Mouse (Mus musculus): ENCODE measurements around the gene Cbr3.

Cbr3 gene

DNA sequence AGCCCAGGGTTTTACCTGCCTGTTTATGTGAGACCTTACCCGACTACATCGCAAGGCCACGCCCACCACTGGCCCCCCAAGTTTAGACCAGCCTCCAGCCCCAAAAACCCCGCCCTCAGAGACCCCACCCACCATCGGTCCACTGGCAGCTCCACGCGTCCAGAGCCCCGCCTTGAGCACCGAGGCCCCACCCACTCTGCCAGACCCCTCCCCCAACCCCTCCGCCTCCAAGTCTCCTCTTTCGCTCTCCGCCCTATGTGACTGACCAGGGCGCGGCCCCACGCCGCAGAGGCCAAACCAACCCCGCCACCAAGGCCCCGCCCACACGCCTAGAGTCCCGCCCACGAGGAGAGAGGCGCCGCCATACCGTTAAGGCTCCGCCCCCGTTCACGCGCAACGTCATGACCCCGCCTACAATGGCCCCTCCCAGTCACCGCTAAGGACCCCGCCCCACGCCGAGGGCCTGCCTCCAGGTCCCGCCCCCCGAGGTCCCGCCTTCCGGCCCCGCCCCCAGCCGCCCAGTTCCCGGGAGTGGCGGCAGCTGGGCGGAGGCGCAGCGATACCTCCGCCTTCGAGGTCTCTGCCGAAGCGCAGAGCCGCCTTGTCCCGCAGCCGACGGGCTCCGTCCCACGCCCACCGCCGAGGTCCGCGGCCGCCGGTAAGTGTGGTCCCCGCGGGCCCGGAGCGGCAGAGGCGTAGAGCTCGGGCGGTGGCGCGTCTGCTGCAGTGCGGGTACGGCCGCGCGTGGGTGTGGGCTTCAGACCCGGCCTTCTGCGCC is 28.6 kb downstream of the Cbr3 start, which contains the start of gene Dop1b:
TSS of gene Dop1b (plus strand) at position 494 of the 778 bp plus-strand sequence.
- peak; percentile 99 for DNase-seq (ENCODE audit: low spot score)

DNA sequence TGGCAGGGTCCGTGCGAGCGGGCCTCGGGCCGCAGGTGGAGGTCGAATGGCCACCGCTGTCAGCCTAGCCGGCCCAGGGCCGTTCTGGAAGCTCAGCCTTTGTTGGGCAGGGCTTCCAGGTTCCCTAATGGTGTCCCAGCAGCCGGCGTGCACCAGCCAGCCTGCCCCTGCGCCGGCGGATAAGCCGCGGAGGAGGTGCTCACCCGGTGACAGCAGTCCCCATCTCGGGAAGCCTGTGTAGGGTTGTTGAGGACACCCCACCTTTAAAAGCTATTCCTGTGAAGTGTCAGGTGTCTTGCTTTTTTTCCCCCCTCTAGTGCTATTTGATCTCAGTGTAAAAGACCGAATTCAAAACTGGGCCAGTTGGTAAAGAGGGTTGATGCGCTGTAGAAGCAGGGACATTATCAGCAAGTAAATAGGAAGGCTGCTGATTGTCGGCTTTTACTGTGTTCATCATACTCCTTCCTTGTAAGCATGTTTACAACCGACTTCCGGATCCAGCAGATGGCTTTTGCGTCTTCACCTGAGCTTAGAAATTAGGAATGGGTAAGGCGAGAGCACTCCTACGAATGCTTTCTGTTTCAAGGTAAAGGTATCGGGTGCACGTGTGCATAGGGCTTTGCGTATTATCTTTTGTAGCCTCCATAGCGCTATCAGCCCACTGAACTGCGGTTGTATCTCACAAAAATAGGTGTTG is 29.3 kb downstream of the Cbr3 start:
- peak; percentile 66 for DNase-seq (ENCODE audit: low spot score)

DNA sequence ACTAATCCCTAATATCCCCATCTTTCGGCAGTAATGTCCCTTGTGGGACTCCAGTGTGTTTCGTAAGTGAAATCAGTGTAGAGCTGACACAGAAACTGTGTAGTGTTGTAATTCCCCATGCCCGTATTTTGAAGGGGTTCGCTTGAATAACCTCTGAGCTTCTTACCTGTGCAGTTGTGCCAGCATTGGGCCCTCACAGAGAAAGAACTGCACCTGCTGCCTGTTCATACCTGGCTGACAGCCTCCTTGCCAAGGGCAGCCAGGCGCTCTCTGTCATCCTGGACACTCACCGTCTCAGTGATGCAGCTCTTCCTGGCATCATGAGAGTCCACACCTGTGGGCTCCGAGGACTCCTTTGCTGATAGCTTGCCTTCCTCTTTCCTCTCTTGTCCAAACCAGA is 30.0 kb downstream of the Cbr3 start:
- DNase-seq (ENCODE audit: low spot score): no peak

DNA sequence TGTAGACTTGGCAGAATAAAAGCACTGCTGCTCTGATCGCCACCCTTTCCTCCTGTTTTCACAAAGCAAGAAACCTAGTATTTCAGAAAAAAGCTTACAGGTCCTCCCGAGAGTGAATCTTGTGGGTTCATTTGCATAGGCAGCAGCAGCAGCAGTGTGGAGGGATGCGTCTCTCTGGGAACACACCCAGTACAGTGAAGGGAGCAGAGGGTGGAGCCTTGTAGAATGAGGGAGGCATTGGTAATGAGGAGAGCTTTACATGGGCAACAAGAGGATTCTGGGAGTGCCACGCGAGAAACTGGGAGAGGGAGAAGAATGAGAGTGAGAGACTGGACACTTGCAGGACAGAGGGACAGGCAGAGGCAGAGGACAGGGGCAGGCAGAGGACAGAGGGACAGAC is 31.4 kb downstream of the Cbr3 start:
- DNase-seq (ENCODE audit: low spot score): peak; percentile 19

DNA sequence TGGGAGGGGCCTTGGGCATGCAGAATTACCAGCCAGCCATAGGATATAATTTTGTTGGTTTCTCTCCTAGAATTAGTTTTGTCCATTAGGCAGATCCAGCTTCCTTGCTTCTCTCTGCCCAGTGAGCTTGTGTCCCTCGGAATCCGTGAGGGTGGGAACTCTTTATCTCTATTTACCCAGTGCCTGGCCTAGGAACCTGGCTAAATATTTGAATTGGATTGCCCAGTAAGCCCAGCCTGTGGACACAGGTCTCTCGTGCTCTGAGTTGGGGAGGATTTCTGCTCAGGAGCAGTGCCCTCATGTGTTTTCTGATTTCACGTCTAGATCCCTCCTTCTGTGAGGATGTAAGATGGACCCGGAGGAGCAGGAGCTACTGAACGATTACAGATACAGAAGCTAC is 32.8 kb downstream of the Cbr3 start:
- no peak for DNase-seq (ENCODE audit: low spot score)

DNA sequence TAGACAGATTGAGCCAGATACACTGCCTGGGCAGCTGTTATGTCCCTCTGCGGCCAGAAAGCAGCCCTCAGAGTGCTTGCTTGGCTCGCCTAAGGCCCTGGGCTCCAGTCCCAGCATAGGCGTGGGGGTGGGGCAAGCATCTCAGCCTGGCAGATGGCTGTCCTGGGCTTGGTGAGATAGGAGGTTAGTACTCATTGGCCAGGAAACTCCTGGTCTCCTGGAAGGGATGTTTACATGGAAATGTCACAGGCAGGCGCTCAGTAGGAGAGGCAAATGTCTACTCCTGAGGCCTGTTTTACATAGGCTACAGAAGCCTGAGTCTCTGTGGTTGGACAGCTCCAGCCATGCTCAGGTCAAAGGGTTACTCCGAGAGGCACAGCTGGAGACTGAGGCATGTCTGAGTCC is 34.3 kb downstream of the Cbr3 start:
- DNase-seq (ENCODE audit: low spot score): peak; percentile 59

DNA sequence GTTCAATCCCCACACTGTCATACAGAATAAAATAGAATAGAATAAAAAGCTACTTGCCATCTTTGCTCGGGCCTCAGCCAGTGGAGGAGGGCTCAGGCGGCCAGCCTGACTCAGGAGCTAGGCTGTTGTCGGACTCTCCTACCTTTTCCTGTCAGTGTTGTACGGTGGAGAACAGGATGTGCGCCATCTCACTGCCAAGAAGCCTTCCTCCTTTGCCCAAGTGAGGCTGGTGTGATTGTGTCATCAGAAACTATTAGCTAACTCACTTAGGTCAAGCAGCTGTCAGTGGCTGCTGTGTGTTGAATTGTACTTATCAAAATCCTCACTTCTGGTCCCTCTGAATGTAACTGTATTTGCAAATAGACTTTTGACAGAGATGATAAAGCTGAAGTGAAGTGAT is 38.8 kb downstream of the Cbr3 start:
- no peak for DNase-seq (ENCODE audit: low spot score)

DNA sequence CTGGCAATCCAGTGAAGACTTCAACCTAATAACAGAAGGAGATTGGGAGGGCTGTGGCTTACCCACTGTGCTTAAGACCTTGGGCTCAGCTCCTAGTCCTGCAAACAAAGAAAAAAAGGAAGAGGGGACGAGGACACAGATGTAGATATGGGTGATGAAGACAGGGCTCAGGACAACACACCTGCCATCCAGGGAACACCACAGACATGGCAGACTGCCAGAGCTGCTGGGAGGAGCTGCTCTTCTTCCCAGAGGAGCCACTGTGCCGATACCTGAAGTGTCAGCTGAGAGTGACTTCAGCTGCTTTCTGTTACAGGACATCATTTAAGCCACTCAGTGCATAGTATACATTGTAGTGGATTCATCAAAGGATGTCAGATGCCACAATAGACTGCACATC is 39.5 kb downstream of the Cbr3 start:
- DNase-seq (ENCODE audit: low spot score): no peak

DNA sequence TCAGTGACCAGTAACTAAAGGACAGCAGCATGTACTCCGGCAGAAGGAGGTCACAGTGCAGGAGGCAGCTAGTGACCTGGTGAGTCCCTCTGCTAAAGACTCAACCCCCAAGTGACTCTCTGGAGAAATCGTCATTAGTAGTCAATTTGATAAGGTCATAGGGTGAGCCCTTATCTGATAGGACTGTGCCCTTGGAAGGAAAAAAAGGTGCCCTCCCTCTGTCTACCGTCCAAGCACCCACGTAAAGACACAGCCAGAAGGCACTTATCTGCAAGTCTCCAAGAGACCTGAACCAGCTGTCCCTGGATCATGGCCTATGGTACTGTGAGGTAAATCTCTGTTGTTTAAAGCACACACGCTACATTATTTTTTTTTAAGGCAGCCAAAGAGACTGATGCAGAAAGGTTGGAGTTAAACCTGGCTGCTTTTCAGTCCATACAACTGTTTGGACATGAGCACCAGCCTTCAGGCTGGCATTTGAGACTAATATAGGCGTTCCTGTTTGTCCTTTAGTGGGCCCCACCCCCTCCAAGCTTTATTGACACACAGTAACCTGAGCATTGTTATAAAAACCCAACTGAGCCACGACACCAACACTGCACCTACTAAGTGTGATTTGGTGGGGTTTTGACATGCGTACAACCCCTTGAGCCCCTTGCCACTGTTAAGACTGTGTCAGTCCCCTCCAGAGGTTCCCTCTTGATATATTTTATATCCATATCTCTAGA is 42.6 kb downstream of the Cbr3 start:
- DNase-seq (ENCODE audit: low spot score): no peak

DNA sequence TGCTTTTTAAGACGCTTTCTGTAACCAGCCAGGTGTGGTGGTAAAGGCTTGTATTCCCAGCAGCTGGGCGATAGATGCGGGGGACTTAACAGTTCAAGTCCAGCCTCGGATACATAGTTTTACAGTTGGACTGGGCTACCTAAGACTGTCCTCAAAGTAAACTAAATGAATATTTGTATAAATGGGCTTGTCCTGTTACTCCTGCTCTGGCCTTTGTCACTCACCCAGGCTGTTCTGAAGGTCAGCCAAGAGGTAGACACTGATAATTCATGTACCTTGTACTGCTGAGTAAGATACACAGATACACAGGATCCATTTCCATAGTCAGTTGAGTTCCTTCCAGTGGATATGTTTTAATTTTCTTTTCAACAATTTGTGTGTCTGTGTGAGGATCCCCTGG is 43.2 kb downstream of the Cbr3 start:
- no peak for DNase-seq (ENCODE audit: low spot score)

DNA sequence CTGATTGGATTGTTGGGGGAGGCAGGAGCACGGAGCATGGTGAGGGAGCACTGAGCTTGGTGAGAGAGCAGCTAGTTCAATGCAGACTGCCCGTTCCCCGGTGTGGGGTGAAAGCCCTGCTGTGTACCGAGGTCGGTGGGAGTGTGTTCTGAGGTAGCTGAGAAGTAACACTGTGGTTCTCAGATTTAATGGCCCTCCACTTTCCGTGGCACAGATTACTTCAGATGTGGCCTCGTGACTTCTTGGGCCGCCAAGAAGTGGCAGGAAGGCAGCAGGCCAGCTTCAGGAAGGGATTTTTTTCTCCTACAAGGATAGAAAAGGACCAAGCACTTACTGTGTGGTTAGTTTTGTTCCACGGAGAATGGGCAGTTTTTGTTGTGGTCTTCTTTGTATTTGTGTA is 45.7 kb downstream of the Cbr3 start:
- DNase-seq (ENCODE audit: low spot score): no peak

DNA sequence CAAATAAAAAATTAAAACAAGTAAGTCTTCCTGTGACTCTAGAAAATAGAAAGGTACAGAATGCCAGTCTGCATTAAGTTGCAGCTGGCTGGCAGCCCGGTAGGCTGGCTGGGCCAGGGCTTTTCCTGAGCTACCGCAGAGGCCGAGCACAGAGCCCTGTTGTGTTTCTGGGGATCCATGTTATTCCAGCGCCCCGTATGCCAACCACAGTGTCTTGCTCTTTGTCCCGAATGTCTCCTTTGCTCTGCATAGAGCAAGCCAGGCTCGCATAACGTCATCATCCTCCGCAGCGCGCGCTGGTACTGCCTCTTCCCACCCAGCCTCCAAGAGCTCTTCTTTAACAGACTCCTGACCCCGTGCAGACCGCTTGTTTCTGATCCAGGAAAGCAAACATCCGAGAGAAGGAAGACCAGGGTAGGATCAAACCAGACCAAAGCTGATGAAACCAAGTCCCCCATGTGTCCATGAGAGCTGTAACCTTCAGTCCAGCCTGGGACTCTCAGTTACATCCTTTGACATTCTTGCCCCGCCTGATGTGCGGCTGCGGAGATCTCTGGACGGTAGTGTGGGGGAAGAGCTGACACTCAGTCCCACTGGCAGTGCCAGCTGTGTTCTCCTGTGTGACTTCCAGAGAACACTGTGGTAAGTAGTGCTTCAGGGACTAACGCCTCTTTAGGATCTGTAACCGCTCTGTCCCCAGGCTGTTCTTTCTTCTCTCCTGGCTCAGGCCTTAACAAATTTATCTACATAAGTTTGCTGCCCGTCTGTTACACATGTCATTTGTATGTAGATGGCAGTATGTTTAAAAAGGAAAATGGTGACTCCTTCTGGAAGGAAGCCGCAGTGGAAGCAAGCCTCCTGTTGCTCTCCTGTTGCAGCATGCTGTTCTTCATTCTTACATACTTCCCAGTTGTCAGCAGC is 47.0 kb downstream of the Cbr3 start:
- DNase-seq (ENCODE audit: low spot score): no peak

DNA sequence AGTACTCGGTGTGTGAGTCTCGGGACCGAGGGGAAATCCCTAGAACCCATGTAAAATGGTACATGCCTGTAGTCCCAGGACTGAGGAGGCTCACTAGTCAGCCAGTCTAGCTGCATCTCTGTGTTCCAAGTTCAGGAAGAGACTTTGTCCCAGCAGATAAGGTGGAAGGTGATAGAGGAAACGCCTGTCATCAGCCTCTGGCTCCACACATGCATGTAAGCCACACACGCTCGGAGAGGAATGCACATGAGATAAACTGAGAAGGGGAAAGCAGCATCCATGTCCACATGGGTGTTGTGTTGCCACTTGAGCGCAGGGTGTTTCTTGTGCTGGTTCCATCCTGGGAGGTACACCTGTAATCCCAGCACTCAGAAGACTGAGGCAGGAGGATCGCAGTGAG is 48.3 kb downstream of the Cbr3 start:
- DNase-seq (ENCODE audit: low spot score): no peak

DNA sequence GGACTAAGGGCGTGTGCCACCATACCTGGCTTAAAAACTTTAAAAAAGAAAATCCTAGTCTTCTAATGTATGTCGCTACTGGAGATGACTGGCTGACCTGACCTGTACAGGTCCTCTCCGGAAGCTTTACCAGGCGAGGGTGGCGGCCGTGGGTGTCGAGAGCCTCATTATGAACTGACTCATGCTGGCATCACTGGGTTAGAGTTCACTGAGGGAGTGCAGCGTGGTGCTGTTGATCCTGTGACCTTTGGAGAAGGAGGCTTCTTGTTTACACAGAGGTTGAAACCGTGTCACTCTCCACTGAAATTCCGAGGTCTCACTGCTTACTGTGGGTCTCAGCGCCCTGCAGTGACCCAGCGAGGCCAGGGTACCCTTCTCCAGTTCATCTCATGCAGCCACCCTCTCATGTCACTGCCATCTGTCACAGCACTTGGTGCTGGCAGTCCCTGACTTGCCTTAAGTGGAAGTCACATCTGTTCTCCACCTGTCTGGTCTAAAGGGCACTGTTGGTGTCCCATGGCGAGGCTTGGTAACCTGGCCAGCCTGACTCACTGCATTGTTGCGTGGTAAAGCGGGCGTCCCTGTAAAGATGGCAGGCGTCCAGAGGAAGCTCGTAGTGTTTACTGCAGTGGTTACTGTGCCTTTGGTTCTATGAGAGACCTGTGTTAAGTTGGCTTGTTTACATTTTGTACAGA is 50.0 kb downstream of the Cbr3 start:
- no peak for DNase-seq (ENCODE audit: low spot score)

DNA sequence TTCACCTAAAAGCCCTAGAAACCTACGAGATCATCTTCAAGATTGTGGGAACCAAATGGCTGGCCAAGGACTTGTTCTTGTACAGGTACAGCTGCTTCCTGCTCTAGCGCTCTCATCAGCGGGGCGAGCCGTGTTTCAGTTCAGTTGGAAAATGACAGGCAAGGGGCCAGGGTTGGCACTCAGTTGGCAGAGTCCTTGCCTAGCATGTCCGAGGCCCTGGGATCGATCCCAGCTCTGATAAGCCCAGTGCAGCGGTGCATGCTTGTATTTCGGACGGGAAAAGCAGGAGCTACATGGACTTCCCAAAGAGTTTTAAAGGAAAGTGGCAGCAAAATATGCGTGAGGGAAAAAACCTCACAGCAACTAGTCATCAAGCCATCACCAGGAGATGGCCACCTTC is 56.2 kb downstream of the Cbr3 start:
- DNase-seq (ENCODE audit: low spot score): no peak

Measured in spleen, adult 12 weeks (tissue).